Mouse (Mus musculus): ENCODE results near the gene Trim44.
A peak's percentile ranks its signal among the peaks of the same experiment; 100 is the strongest.

The Trim44 gene

DNA sequence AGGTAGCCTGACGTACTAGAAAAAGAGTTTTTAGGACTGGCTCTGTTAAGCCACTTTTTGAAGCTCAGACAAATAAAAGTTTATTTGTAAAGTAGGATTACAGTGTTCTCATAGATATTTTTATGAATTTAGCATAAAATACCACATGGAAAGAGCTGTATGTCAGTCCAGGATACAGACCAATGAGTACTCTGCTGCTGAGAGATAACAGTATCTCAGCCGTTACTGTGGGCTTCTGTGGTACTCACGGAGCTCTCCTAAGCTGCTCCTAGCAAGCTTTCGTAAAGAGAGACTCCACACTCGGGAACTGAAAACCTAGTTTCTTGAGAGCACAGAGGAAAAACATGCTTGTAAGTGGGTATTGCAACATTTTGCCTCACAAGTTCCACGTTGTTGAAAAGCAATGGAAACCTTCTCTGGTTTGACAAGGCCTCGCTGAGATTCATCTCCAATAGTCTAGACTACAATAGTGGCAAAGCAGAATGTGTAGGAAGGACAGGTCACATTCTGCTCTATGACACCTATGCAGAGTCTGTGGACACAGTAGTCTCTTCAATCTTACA is 41.6 kb downstream of the Trim44 start:
- DNase-seq (ENCODE audit: low spot score in 2 of 2): no peak

DNA sequence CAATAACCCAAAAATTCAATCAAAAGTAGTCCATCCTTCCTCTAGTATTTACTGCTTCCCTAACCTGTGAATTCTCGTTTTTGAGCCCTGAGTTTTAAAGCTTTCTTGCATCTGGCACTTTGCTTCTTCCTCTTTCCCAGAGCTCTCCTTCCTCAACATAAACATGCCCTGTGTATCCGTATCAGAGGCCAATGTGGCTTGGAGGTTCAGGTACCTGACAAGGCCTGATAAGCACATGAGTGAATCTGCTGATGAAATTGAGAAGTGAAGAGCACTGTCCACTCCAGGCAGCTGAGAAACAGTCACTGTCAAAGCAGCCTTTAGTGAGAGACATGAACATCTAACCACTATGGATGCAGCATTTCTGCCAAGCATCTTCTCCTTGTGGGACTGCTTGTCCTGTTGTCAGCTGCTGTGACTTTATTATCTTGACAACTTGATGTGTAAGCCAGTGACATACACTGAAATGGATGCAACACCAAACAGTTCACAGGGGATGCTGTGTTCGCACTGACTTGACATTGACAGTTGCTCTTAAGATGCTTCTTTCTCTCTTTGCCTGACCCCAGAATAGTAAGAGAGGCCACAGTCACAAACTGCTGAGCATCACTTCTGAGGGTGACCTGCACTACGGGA is 42.9 kb downstream of the Trim44 start:
- no peak for DNase-seq (ENCODE audit: low spot score in 2 of 2)

DNA sequence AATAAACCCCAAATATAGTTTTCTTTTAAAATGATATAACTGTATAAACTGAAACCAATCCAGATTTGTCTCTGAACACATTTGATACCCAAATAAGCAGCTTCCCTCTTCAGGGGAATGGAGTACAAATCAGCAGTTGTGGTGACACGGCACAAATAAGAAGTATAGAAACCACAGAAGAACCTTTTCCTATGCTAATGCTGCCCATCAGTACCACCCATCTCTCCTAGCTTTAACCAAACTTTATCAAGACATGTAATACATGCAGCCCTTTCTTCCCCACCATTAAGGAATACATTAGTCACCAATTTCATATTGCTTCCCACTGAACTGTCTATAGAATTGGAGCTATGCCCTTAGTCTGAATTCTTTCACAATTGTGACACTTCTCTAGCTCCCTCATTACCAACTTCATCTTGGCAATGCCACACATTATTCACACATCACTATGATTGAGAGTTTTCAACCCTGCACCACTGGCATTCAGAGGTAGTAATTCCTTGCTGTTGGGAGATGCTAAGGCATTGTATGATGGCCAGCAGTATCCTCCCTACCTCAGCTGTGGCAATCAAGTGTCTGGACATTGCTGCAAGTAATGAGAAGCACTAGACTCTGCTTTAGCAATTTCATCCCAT is 44.6 kb downstream of the Trim44 start:
- no peak for DNase-seq (ENCODE audit: low spot score in 2 of 2)

DNA sequence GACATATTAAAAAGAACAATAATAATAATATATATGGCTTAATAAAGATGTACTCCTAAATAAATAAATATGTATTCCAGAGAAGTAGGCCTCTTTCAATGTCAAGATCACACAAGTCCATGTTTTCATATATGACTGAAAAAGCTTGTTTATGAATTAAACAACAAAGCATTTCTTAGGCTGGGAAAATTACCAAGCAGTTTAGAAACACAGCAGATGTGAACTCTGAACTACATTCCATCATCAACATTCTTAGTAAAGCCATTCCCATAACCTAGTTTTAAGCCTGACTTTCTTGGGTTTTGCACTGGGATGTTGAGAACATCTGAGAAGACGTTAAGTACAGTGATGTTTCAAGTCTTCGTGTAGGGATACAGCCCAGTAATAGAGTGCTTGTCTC is 45.4 kb downstream of the Trim44 start:
- DNase-seq (ENCODE audit: low spot score in 2 of 2): no peak

DNA sequence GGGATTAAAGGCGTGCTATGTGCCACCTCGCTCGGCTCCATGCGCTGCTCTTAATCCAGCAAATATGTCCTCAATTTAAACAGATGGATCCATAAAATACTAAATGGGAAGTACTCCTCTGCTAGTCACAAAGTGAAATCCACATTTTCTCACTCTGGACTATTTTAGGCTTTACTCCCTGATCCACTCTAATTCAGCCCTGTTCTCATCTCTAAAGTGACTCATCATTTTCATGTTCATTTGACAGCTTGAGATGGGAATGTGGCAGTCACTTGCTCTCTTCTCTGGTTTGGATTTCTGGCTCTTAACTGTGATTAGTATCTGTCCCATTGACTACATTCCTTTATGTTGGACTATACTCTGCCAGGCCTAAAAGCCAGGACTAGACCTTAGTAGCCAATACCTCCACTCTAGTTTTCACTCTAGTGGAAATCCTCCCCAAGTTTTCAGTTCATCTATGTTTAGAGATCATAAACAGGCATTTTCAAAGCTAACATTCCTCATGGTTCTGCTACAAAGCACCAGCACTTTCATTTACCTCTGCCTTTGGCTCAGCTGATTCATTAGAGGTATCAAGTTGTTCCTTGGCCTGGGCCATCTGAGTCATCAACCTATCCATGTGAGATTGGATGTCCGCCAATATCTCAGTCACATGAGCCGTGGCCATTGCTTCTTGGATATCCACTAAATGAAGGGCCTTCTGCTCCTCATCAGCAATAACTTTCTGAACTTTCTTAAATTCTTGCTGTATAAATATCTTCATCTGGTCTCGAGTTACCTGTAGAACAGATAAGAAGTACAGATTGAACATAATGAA is 50.5 kb downstream of the Trim44 start:
- no peak for DNase-seq (ENCODE audit: low spot score in 2 of 2)

DNA sequence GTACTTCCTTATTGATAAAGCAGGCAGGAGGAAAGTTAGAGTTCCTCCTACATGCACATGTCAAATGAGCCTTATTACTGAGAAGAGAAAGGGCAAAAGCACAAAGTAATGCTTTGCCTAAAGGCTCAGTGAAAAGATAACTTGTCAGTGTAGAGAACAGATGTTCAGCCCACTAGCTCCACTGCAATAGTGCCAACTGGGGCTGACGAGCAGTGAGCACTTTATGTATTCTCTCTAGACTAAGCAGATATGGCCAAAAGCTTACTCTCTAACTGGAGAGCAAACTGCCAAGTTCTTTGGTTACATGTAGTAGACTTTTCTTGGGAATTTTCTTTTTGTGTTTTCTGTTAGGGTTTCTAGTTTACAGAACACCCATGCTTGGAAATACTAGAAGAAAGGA is 53.6 kb downstream of the Trim44 start:
- no peak for DNase-seq (ENCODE audit: low spot score in 2 of 2)

DNA sequence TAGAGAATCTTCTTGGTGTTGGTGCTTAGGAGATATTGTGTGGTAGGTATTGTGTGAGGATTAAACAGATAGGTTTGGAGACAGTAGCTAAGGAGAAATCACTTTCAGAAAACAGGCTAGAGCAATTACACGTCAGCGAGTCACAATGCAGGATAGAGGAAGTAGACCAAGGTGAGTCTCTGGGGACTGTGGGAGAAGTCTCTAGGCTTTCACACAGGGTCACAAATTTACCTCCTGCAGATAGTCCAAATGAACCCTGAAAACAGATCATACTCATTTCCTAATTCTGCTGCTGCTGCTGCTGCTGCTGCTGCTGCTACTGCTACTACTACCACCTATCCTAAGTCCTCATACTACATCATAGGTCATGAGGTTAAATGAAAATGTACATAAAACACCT is 66.2 kb downstream of the Trim44 start:
- no peak for DNase-seq (ENCODE audit: low spot score in 2 of 2)

DNA sequence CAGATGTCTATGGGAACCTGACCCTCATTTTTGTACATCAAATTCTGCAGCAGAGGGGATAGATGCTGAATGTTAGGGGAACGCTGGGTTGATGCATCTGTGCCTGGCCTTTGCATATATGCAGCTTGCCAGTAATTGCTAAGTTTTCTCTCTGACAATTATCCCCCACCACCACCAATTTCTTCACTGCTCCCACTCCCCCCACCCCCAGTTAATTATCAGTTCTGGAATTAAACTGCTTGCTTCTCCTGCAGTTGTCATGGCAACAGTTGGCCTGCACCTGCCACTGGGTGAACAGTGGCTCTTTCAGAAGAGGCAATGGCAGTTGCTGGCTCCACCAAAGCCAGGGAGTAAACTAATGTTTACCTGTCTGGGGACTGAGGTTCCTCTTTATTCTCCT is 70.8 kb downstream of the Trim44 start:
- no peak for DNase-seq (ENCODE audit: low spot score in 2 of 2)

DNA sequence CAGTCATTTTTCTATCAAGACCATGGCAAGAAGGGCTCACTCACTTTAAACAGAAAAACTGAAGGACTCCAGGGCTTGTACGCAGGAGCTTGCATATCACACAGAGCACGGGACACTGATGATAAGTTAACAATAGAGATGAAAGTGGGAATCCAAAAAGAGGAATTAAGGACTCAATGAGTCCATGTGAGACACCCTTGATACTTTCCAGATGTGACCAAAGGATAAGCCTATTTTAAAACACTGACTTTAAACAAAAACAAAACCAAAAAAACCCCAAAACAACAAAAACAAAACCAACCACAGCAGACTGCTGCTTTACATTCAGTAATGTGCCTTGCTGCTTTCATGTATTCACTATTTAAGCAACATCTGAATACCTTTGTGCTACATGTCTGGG is 75.7 kb downstream of the Trim44 start:
- no peak for DNase-seq (ENCODE audit: low spot score in 2 of 2)

DNA sequence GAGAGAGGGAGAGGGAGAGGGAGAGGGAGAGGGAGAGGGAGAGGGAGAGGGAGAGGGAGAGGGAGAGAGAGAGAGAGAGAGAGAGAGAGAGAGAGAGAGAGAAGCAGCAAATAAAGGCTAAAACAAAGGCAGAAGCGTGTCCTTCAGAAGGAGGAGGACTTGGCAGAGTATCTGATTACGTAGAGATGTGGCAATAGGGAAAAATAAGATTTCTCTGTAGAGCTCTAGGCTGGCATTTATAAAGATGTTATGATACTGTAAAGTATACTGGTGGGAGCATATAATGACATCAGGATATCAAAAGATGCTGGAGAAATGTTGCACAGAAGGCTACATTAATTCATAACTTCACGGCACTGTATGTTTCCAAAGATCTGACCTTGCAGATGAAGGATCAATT is 76.5 kb downstream of the Trim44 start:
- no peak for DNase-seq (ENCODE audit: low spot score in 2 of 2)

DNA sequence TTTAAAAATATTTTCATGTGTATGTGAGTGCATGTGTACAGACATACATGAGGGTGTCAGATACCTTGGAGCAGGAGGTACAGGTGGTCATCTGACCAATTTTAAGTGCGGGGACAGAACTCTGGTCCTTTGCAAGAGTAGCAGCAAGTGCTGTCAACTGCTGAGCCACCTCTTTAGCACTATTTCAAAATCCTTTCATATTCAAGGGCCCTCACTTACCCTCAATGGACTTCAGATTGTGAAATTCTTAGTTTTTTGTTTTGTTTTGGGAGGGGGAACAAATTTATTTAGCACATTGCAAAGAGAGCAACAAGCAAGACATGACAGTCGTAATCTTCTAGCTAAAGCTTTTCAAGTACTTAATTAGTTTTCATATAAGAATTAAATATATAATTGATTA is 81.7 kb downstream of the Trim44 start:
- no peak for DNase-seq (ENCODE audit: low spot score in 2 of 2)

DNA sequence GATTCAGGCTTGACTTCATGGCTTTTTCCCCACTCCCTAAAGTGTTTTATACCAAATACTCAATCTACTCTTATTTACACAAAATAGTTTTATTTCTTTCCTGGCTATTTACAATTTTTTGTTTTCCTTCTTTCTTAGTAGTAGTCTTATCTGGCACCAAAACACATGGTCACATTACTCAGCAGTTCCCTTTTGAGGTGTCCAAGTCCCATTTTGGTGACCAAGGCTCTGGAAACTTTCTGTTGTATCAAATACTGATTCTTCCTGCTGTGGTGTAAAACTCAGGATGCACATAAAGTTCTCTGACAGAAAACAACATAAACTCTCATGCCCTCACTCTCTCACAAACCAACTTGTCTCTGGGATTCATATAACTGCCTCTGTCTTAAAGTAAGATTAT is 83.3 kb downstream of the Trim44 start:
- DNase-seq (ENCODE audit: low spot score in 2 of 2): no peak

DNA sequence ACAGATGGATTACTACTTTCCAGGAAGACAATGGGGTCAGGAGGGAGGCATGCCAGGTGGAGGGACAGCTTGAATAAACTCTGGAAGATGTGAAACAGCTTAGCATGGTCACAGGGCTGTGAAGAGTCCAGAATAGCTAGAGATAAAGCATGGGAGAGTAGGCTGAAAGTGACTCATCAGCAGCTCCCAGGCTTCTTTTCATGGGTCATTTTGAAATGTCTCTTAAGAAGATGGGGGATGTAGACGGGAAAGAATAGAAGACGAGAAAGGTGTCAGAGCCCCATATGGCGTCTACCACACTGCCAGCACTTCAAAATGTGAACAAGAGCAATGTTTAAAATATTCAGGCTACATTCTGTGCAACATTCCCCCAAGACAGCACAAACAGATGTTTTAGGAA is 91.1 kb downstream of the Trim44 start:
- peak; percentile 42 to 75 for DNase-seq (ENCODE audit: low spot score in 2 of 2)

DNA sequence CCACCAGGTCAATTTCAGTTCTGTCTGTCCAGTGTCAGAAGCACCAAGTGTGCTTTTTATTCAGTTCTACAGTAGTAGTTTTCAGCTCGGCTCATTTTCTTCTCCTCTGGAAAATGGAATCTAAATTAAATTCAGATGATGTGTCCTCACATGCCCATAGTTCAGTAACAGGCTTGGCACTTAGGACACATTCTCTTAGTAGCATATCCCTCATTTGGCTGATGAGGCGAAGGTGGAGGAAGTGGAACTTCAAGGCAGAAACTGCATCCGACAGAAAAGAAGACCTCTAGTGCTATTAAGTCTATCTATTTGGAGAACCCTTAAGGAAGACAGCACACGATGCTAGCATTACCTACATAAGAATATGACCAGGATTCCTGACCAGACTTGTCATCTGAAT is 92.5 kb downstream of the Trim44 start:
- DNase-seq (ENCODE audit: low spot score in 2 of 2): no peak

DNA sequence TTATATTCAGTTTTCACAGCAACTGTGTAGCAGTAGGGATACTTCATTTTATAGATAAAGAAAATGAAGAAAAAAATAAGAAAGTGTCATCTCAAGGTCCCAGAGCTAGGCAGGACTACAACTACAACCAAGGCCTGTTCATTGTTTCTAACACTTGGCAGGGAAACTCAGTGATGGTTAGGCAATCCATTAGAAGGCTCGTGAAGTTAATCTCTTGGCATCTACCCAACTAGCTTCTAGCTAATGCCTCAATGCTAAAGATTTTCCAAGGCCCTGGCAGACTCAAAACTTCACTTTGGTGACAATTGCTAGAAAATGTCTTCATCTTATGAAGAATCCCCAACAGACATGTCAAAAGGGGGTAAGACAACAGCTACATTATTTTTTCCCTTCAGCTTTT is 93.0 kb downstream of the Trim44 start:
- no peak for DNase-seq (ENCODE audit: low spot score in 2 of 2)

DNA sequence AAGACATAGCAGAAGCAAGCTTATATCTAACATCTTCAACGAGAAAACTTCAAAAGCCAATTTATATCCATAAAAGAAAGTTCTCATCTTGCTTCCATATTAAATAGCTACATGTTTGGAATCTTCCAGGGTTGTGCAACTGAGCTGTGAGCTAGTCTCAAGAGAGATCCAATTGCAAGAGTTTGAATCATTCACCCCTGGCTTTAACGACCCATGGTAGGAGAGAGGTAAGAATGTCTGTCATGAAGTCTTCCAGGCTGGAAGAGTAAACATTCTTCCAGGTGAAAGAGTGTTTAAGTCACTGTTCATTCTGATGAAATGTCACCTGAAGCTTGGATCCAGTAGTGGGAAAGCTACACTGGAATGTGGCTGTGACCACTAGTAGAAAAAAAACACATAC is 93.6 kb downstream of the Trim44 start:
- DNase-seq (ENCODE audit: low spot score in 2 of 2): no peak

DNA sequence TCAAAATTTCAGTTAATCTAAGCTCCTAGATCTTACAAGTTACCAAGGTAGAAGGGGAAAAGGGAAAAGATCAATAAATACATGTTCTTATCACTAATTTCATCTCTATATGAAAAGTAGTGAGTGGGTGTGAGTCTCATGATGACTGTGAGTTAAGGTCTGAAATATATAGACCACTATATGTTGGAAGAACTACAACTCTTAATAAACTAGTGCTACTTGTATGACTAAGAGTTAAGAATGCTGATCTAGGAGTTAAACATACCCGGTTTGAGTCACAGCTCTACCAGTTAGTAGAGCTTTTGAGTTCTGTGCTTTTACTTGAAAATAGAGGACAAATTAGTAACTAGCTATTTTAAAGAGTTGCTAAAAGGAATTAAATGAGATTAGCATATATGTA is 94.7 kb downstream of the Trim44 start:
- no peak for DNase-seq (ENCODE audit: low spot score in 2 of 2)

DNA sequence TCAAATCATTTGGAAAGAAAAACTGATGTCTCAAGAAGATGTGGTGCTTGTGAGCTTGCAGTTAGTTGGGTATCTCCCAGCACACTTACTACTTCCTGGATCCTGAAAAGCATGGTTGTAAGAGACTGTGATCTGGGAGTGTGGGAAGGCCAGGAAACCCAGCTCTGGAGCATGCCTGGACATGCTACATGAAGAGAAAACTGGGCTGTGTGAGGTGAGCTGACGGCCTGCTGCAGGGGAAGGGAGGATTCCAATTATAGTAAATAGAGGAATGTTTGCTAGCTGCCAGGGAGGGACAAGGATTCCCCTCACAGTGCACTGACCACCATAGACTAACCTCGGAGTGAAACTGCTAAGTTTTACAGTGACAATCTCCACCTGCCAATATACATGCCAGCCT is 104.4 kb downstream of the Trim44 start:
- DNase-seq (ENCODE audit: low spot score in 2 of 2): no peak

DNA sequence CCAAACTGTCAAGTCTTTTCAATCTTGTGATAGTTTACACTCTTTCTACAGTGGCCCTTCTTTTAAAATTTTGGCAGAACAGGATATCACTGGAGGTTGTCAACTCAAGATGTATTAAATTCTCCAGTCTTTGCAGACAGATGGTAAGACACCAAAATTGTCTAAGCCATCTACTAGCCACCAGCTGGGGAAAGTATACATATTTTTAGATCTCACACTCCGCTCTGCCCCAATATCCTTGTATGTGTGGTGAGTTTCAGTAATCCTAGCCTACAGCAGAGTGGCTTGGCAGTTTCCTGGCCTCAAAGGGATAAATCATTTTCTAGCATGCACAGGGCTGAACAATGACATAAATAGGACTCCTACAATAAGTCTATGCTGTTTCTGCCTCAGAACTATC is 105.1 kb downstream of the Trim44 start:
- peak; percentile 32 to 43 for DNase-seq (ENCODE audit: low spot score in 2 of 2)

DNA sequence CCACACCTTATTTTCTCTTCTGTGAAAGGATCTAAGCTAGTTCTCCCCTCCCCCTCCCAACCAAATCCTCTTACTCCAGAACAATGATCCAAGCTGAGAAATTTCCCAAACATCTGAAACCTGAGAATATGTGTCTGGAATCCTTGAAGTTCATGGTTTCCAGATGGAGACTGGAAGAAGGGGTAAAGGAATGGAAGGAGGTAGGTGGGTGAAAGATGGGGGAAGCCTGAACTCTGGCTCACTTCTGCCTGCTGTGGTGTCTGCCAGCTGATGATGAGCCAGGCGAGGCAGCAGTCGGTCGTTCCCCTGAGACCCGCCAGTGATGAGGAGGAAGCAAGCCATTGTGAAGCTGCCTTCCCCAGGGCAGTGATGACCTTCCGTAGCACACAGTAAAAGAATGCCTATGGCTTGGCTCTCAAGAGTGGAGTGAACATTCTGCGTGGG is 112.8 kb downstream of the Trim44 start:
- no peak for DNase-seq (ENCODE audit: low spot score in 2 of 2)

DNA sequence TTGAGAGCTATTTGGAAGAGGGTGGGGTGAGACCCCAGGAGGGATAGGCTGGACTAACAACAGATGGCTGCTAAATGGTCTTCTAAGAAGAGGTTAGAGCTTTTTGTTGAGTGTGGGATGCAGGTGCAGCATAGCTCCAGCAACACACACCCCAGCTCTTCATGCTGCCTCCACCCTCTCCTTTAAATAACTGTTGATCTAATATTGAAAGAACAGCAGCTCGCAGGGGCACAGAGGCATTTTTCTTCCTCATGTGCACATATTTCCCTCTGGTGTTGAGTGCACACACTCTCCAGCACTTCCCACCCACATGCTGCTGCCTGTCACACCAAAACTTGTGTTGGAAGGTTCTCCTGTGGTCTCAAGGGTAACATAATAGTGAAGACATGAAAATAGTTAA is 114.4 kb downstream of the Trim44 start:
- DNase-seq (ENCODE audit: low spot score in 2 of 2): no peak

DNA sequence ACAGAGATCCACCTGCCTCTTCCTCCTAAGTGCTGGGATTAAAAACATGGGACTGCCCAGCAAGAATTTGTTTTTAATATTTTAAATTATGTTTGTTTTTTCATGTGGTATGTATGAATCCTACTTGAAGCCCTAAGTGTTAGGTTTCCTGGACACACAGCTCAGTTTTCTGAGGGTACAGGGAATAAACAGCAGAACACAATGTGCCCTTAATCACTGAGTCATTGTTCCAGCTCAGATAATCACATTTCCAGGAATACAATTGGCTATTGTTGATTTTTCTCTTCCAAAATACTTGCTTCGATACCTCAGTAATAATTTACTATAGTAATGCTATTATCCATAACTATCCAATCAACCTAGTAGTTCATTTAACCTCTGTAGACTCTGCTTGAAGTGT is 115.6 kb downstream of the Trim44 start:
- DNase-seq (ENCODE audit: low spot score in 2 of 2): no peak

DNA sequence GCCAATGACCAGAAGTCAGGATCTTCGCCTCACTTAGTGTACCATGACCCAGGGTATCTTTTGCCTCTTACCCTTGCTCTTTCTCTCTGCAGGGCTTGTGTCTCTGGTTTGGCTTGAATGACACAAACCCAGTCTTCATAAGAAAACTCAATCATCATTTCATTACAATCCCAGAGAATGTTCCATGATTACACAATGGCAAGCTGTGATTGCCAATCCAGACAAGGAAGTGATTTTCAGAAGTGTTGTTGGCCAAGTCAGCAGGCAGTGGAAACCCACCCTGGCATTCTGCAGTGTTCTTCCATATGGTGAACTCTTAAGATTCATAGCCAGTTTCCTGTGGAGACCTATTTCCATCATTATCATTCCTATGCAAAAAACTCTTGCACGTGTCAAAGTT is 116.1 kb downstream of the Trim44 start:
- DNase-seq (ENCODE audit: low spot score in 2 of 2): no peak
